Mouse (Mus musculus): Measurements from ENCODE around the gene Tomm34.
A peak's percentile ranks its signal among the peaks of the same experiment; 100 is the strongest.

Gene Tomm34

DNA sequence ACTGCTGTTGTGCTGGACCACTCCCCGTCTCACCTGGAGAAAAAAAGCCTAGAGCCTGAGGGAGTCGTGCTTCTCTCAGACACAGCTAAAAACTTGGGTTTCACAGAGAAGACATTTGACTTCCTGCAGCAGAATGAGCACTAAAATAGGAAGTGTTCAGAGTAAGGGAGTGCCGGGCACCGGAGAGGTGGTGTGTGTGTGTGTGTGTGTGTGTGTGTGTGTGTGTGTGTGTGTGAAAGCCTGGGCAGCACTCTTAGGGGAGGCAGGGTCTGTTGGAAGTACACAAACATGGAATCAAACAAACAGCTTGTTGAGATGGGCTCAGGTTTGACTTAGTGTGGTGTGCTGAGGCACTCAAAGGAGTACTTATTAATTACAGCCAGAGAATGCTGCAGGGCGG lies 4.1 kb upstream of the Tomm34 start:
- no peak for DNase-seq

GRCm38 (mm10) chr2:164073918-164074578 lies 3.1 kb upstream of the Tomm34 start:
- DNase-seq: peak; percentile 96

DNA sequence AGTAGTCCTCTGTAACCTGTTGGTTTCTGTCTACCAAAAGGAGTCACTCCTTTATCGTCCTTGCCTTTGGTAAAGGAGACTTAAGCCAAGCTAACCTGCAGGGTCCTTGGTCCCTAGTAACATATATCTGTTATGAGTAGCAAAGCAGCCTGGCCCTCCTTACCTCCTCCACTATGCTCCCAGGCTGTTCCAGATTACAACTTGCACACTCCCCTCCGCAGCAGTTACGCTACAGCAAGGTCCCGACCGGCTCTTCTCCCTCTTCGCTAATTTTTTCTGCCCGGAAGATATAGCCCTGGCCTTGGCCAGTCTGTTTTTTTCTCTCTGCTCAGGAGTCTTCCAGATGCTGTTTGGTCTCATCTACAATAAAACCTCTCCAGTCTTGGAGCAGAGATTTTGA lies 2.2 kb upstream of the Tomm34 start:
- DNase-seq: peak; percentile 41

GRCm38 (mm10) chr2:164072109-164072508 lies 1.1 kb upstream of the Tomm34 start:
- DNase-seq: peak; percentile 36

DNA sequence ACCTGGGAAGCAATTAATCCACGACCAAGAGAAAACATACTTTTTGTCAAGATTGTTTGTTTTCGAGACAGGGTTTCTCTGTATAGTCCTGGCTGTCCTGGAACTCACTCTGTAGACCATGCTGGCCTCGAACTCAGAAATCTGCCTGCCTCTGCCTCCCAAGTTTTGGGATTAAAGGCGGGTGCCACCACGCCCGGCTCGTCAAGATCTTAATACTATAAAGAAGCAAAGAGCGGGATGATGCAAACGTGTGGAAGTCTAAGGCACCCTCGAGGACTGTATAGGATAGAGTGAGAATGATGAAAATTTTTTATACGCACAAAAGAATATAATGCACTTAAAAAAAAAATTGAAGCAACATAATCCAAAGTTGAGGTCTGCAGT lies 460 bp upstream of the Tomm34 start:
- DNase-seq: peak; percentile 40

GRCm38 (mm10) chr2:164070142-164070764 lies 716 bp downstream of the Tomm34 start, which contains the start of gene Stk4:
Gene Stk4, plus strand, starts transcription at chr2:164070322.
- no peak for DNase-seq

GRCm38 (mm10) chr2:164059634-164060235 lies 11.2 kb downstream of the Tomm34 start:
- DNase-seq: no peak

DNA sequence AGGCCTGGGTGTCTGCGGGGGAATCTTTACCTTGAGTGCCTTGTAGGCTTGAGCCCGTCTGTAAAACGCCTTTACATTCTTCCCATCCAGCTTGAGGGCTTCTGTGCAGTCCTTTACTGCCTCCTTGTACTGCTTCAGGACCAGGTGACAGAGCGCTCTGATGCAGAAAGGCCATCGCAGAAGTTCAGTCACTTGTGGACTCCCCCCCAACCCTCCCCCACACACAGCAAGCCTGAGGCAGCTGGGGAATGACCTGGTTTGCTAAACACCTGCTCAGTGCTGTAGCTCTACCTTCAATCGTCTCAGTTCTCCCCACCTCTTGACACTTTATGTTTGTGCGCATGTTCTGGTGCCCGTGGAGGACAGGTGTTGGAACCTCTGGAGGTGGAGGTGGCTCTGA lies 16.3 kb downstream of the Tomm34 start:
- no peak for DNase-seq

DNA sequence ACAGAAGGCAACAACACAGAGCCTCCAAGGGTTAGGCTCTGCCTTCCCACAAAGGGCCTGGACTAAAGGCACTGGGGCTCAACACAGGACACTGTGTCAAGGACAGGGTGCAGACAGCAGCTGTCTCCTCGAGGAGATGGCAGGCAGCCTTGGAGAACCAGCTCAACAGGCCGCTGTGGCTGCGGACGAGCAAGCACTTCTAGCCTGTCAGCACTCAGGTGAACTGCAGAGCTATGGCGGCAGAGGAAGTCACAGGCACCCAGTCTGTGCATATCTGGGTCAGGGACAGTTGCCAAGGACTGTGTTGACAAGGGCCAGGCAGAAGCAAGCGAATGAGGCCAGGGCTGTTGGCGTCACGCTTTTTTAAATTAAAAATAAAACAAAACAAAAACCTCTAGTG lies 17.2 kb downstream of the Tomm34 start:
- peak; percentile 86 for DNase-seq

DNA sequence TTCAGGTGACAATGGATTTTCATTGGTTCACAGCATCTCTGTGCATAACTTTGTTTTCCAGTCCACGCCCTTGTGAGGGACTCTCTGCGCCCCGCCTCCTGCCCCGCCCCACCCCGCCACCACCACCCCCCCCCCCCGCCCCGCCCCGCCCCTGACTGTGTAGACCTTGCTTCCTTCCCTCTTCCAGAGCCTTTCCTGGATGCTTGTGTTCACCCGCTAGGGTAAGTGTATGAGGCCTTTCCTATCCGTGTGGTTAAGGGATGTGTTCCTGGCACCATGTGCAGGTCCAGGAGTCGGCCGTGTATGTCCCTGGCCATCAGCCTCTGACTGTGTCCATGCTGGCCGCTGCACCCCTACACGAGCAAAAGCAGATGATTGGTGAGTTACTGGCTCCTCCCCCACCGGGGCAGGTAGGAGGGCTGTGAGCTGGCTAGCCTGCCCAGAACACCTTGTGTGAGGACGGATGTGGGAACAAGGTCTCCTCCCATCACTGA lies 23.7 kb downstream of the Tomm34 start:
- peak; percentile 80 for DNase-seq

- no peak for DNase-seq
Observed at GRCm38 (mm10) chr2:164041523-164041922, 29.4 kb downstream of the Tomm34 start.

DNA sequence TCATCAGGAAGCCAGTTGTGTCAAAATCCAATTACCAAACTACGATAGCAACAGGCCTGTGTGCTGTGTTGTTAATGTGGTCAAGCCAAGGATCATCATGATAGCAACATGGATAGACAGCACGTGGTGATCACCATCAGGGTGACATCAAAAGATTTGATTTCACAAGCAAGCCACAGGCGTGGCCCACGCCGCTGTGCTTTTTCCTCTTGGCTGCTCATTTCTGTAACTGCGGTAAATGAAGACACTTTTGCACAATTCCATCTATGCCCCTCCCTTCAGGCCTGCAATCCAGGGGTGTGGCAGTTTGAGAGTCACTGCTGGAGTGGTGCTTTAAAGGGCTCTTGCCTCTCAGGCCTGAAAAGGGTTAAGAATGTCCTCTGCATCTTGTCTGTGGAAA lies 30.0 kb downstream of the Tomm34 start:
- DNase-seq: no peak

DNA sequence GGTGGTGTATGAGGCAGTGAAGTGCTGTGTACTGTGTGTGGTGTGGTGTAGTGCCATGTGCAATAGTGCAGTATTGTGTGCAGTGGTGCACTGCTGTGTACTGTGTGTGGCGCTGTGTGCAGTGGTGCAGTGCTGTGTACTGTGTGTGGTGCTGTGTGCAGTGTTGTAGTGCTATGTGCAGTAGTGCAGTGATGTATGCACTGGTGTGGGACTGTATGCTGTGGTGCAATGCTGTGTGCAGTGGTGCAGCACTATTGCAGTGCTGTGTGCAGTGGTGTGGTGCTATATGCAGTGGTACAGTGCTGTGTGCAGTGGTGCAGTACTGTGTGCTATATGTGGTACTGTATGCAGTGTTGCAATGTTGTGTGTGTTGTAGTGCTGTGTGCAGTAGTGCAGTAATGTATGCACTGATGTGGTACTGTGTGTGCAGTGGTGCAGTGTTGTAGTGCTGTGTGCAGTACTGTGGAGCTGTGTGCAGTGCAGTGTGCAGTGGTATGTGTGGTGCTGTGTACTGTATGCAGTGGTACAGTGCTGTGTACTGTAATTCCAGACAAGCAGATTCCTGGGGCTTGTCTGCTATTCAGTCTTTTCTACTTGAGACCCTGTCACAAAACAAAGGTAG lies 32.5 kb downstream of the Tomm34 start:
- DNase-seq: no peak

GRCm38 (mm10) chr2:164036520-164037019 lies 34.4 kb downstream of the Tomm34 start:
- DNase-seq: no peak

DNA sequence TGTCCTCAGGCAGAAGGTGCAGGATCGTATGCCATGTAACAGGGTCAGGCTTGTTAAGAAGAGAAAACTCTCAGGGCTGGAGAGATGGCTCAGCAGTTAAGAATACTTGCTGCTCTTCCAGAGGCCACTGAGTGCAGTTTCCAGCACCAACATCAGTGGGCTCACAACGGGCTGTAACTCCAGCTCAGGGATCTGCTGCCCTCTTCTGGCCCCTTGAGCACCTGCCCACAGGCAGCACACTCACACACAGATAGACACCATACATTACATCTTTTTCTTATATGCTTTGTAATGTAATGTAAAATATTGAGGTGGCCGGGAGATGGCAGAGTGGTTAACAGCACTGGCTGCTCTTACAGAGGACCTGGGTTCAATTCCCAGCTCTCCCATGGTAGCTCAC lies 38.0 kb downstream of the Tomm34 start:
- no peak for DNase-seq

DNA sequence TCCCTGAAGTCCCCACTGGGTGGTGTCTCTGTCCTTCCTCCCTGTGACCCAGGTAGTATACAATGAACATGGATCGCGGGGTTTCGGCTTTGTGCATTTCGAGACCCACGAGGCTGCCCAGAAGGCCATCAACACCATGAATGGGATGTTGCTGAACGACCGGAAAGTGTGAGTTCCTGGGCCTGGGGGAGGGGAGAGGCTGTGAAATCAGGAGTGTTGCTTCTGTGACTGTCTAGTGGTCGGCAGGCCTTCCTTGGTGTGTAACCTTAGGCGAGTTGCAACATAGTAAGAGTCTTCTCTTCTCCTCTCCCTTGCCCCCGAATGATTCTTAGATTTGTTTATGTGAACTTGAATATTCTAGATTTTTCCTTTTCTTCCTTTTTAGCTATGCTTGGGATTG lies 39.8 kb downstream of the Tomm34 start:
- no peak for DNase-seq

GRCm38 (mm10) chr2:164025150-164025549 lies 45.8 kb downstream of the Tomm34 start, which contains the start of gene Pabpc1l:
Gene Pabpc1l, plus strand, starts transcription at chr2:164025450.
- DNase-seq: no peak

DNA sequence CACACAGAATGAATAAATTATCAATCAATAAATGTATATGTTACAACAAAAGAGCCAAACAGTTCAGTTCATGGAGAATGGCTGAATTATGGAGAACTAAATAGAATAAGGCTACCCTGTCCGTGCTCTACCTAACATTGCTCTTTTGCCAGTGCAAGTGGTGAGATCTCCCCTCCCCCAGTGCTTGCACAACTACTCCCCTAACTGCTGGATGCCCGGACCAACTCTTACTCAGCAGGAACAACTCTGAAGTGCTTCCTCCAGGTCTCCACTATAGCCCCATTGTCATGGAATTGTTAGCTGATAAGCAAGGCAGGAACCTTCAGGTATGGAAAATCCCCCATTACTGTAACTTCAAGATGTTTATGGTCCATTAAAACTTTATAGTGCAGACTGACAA lies 48.9 kb downstream of the Tomm34 start:
- DNase-seq: no peak

DNA sequence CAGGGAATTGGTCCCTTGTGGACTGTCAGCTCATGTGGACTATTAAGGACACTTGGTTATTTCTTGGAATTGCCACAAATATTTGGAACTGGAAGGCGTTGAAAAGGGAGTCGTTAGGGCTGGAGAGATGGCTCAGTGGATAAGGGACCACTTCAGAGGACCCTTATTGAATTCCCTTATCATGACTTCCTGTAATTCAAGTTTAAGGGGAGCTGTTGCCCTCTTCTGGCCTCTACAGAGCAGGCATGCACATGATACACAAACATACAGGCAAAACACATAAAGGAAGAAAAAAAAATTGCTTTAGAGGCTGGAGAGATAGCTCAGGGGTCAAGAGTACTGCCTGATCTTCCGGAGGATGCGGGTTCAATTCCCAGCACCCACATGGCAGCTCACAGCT lies 51.0 kb downstream of the Tomm34 start:
- no peak for DNase-seq

DNA sequence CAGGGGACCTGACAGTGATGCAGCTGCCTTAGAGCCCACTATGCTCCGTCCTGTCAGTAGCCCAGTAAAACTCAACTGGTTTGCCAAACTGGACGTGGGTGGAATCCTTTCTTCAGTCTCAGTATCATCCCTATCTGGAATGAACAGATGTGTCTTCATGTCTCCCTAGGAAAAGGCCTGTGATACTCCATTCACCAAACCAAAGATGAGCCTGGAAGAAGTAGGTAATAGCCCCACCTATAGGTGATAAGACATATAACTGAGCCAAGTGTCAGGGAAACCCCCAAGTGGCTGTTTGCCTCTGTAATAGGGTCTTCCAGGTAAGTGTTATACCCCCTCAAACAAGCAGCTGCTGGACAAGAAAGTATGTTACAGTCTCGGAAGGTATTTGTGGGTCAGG lies 52.1 kb downstream of the Tomm34 start:
- DNase-seq: no peak

- DNase-seq: no peak
Observed at GRCm38 (mm10) chr2:164015304-164015703, 55.7 kb downstream of the Tomm34 start.

- no peak for DNase-seq
Observed at GRCm38 (mm10) chr2:164010944-164011343, 60.0 kb downstream of the Tomm34 start.

DNA sequence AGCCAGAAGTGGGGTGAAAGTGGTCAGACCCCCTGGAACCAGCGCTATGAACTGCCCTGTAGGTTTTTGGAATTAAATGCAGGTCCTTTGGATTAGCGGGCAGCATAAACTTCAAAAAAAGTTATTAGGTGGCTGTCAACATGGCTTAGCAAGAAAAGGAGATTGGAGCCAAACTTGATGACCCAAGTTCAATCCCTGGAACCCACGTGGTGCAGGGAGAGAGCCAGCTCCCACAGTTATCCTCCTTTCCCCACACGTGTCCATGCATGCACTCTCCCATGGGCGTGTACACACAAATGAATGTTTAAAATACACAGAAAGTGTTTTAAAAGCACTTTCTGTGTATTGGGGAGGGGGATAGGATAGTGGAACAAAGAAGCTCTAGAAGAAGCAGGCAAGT lies 60.5 kb downstream of the Tomm34 start:
- DNase-seq: no peak

- no peak for DNase-seq
Observed at GRCm38 (mm10) chr2:164009227-164009626, 61.7 kb downstream of the Tomm34 start.

Measured in cerebellum, adult 11-12 months (tissue).